16 mouse cellular contexts compared by ENCODE assay signal in genomic region chr7:111710311-111710710, GRCm38 (mm10).
A peak's percentile ranks its signal among the peaks of the same experiment; 100 is the strongest.
DNase-seq lines count a peak whose midpoint lies in the region; ATAC-seq and TF ChIP-seq lines count a peak whose summit lies in the region.
"Had no signal": no experiment of that assay in that cellular context is flagged by ENCODE, and none has a peak within 500 bp of the region (broad histone marks: within the 10 kb centered on the region; RNA-seq: fewer than 3 reads in every experiment).

No protein-coding gene starts in this region.

- H3K27me3 ChIP-seq in heart, embryonic 10.5 days (ENCODE audit: insufficient read depth, poor library complexity, severe bottlenecking), result no peaks in the 10 kb centered on the region
- no peaks in the 10 kb centered on the region for H3K27me3 ChIP-seq in liver, embryonic 14.5 days (ENCODE audit: control insufficient read depth, insufficient read depth, low read length)
- H3K27me3 ChIP-seq in liver, embryonic 11.5 days (replicated peaks; ENCODE audit: control insufficient read depth, insufficient read depth, low read length), result no peaks in the 10 kb centered on the region
- H3K27me3 ChIP-seq: heart, embryonic 15.5 days had no signal

- H3K9me3 ChIP-seq in heart, embryonic 10.5 days, result no peaks in the 10 kb centered on the region
- H3K9me3 ChIP-seq in liver, embryonic 14.5 days (ENCODE audit: control insufficient read depth, low read length), result no peaks in the 10 kb centered on the region
- H3K9me3 ChIP-seq in liver, embryonic 11.5 days (ENCODE audit: control insufficient read depth, low read length), result no peaks in the 10 kb centered on the region
- H3K9me3 ChIP-seq: embryonic facial prominence, embryonic 10.5 days; heart, embryonic 15.5 days had no signal

- intact Hi-C loops in heart, postnatal 14 days (cut with DNase I), result no loop called here

- TF ChIP-seq CTCF in liver, embryonic 14.5 days (IDR thresholded peaks at IDR 0.05; ENCODE audit: low read depth), result peak; percentile 36

- ATAC-seq in liver, embryonic 14.5 days (ENCODE audit: insufficient read depth), result no peak
- no peak for ATAC-seq in liver, embryonic 11.5 days (replicated peaks; ENCODE audit: low FRiP score)
- ATAC-seq: forebrain, embryonic 16.5 days; hindbrain, embryonic 16.5 days had no signal

- H3K36me3 ChIP-seq in heart, embryonic 10.5 days, result no peaks in the 10 kb centered on the region
- H3K36me3 ChIP-seq in liver, embryonic 14.5 days (replicated peaks; ENCODE audit: control insufficient read depth, insufficient read depth, low read depth), result no peaks in the 10 kb centered on the region
- no peaks in the 10 kb centered on the region for H3K36me3 ChIP-seq in liver, embryonic 11.5 days (ENCODE audit: control insufficient read depth, insufficient read depth, low read length)
- H3K36me3 ChIP-seq: embryonic facial prominence, embryonic 10.5 days; heart, embryonic 15.5 days had no signal

- TF ChIP-seq EP300 in liver, embryonic 14.5 days (IDR thresholded peaks at IDR 0.05; ENCODE audit: low read depth), result no peak

- 50% methylated on average over 4 of the region's 4 CpGs for WGBS in heart, embryonic 10.5 days
- WGBS in liver, embryonic 14.5 days (ENCODE audit: insufficient replicate concordance), result 26% methylated on average over 4 of the region's 4 CpGs
- 39% methylated on average over 4 of the region's 4 CpGs for WGBS in liver, embryonic 11.5 days

- peak overlapping the region; percentile 36 for H3K27ac ChIP-seq in heart, embryonic 10.5 days
- no peak overlapping the region for H3K27ac ChIP-seq in liver, embryonic 14.5 days
- no peak overlapping the region for H3K27ac ChIP-seq in liver, embryonic 11.5 days (ENCODE audit: low read depth, low read length)
- H3K27ac ChIP-seq: embryonic facial prominence, embryonic 10.5 days; heart, embryonic 15.5 days had no signal

- H3K4me3 ChIP-seq in heart, embryonic 10.5 days, result no peak overlapping the region
- H3K4me3 ChIP-seq in liver, embryonic 14.5 days (ENCODE audit: insufficient read depth in 1 of 2, low read depth in 2 of 2, low read length in 2 of 2), result no peak overlapping the region
- no peak overlapping the region for H3K4me3 ChIP-seq in liver, embryonic 11.5 days (ENCODE audit: low read depth, low read length)
- H3K4me3 ChIP-seq: embryonic facial prominence, embryonic 10.5 days; erythroblast, embryonic 14.5 days; heart, embryonic 15.5 days had no signal

- no peak overlapping the region for H3K9ac ChIP-seq in liver, embryonic 14.5 days (replicated peaks)
- H3K9ac ChIP-seq in liver, embryonic 11.5 days (ENCODE audit: low read depth, low read length), result no peak overlapping the region
- H3K9ac ChIP-seq: heart, embryonic 15.5 days had no signal

- no peak for DNase-seq in heart, embryonic 10.5 days (ENCODE audit: low spot score)
- DNase-seq in heart, postnatal 14 days, result no peak
- no peak for DNase-seq in liver, embryonic 14.5 days (ENCODE audit: low read depth in 3 of 3, low spot score in 3 of 3)
- no peak for DNase-seq in liver, embryonic 11.5 days (ENCODE audit: low spot score)
- peak; percentile 15 for DNase-seq in 3T3-L1 (ENCODE audit: low read depth, low spot score)
- peak; percentile 24 for DNase-seq in adipocyte (ENCODE audit: low spot score)
- DNase-seq in thymus, postnatal 10 days (ENCODE audit: low spot score in 2 of 2), result no peak
- DNase-seq: cerebellum, postnatal 25 days; gastrocnemius, postnatal 36 days; kidney, adult 8-10 months; right cerebral cortex, postnatal 14 days had no signal

- no peak overlapping the region for H3K4me2 ChIP-seq in liver, embryonic 14.5 days (ENCODE audit: low read depth)
- no peak overlapping the region for H3K4me2 ChIP-seq in liver, embryonic 11.5 days
- H3K4me2 ChIP-seq: heart, embryonic 15.5 days had no signal

- peaks cover 14% of the 10 kb centered on the region; the same call in 1 of the 2 replicates for H3K4me1 ChIP-seq in heart, embryonic 10.5 days
- peaks cover 13 to 35% of the 10 kb centered on the region in 2 experiments for H3K4me1 ChIP-seq in liver, embryonic 14.5 days (replicated peaks; ENCODE audit: control insufficient read depth in 2 of 2, insufficient read depth in 2 of 2, low read length in 1 of 2)
- no peaks in the 10 kb centered on the region; the same call in 1 of the 2 replicates for H3K4me1 ChIP-seq in liver, embryonic 11.5 days (replicated peaks; ENCODE audit: control insufficient read depth, insufficient read depth, low read length)
- H3K4me1 ChIP-seq: embryonic facial prominence, embryonic 10.5 days had no signal

Comparison
In these comparisons a context has a peak if more than half of its experiments do, and no peak if none do; other contexts are left out.
1. DNase-seq: peak in 3T3-L1 (single experiment) and adipocyte (single experiment); none in heart, embryonic 10.5 days (single experiment), heart, postnatal 14 days (0 of 2), liver, embryonic 14.5 days (0 of 3), liver, embryonic 11.5 days (single experiment) and thymus, postnatal 10 days (0 of 2).